Mouse (Mus musculus) liver, postnatal 0 days (tissue): ENCODE data around the gene Nploc4.

ENCODE experiments used
- CTCF ChIP-seq: sonication (generic); IDR thresholded peaks from 2 replicates; pipeline ENCODE4 v1.5.1; 2016; ENCODE audit warnings: antibody characterized with exemption, low read depth
- EP300 ChIP-seq: IDR thresholded peaks from 2 replicates; pipeline ENCODE4 v1.6.1; 2016; ENCODE audit warnings: antibody characterized with exemption, low read depth, mild to moderate bottlenecking

DNA sequence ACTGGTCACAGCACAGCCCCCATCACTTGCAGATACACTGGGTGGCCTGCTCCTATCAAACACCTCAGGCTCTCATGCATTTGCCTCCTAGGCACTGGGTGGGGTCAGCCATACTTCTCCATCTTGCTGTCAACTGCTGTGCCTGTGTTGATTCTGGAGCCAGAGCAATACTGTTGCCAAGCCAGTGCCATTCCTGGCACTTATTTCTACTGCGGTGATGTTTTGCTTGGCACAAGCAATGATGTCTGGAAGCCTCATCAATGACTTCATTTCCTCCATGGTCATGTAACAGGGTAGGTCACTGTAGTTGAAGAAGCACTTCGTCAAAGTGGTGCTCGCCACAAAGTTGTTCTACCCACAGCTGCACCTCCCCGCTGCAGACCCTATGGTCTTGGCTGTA lies 28.0 kb upstream of the Nploc4 start:
- TF ChIP-seq CTCF (no peak), EP300 (no peak)
